Mouse (Mus musculus): ENCODE results near the gene Spx.

GRCm38 (mm10) chr6:142414597-142414996 is 1.4 kb downstream of the Spx start:
- no peak for TF ChIP-seq CTCF (IDR thresholded peaks at IDR 0.05; ENCODE audit: borderline replicate concordance, extremely low read depth, insufficient read depth, insufficient read length)
- TF ChIP-seq POLR2A (IDR thresholded peaks at IDR 0.05; ENCODE audit: borderline replicate concordance, extremely low read depth, insufficient read depth, insufficient read length, poor library complexity, severe bottlenecking), result no peak

Measured in brain, embryonic 14.5 days (tissue).